Mouse (Mus musculus) MEL (cell line): ENCODE measurements around the gene Drc3. TPM values are rescaled to one million over a fixed set of nuclear protein-coding genes. Genes with fewer than 3 reads are reported as not detected.

ENCODE experiments used
- DNase-seq: peaks from one replicate; pipeline ENCODE4 v3.0.0; 2011; ENCODE audit warnings: low read depth, low spot score
- H3K27ac ChIP-seq: 2 replicates; pipeline ENCODE4 v1.5.1; 2012; ENCODE audit warnings: low read depth, mild to moderate bottlenecking, control low read depth, low read length, moderate library complexity; ENCODE audit not compliant: control insufficient read depth
- H3K27me3 ChIP-seq, 2 experiments: fragments of 150-350 bp in 1 of 2; sonication (generic) in 1 of 2; 2 replicates each; pipeline ENCODE4 v1.6.1; 2012; ENCODE audit warnings: low read length in 2 of 2, mild to moderate bottlenecking in 2 of 2, improper control_type of control experiment in 1 of 2, moderate library complexity in 1 of 2; ENCODE audit not compliant: insufficient read depth in 2 of 2, control insufficient read depth in 1 of 2
- H3K36me3 ChIP-seq, 2 experiments: 2 replicates each; pipeline ENCODE4 v1.6.1; 2012 to 2014; ENCODE audit warnings: low read length in 2 of 2, improper control_type of control experiment in 1 of 2, inconsistent platforms in 1 of 2, mild to moderate bottlenecking in 1 of 2; ENCODE audit not compliant: insufficient read depth in 2 of 2, control insufficient read depth in 1 of 2
- H3K4me1 ChIP-seq, 2 experiments: fragments of 150-350 bp in 1 of 2; sonication (generic) in 1 of 2; 2 replicates each; pipeline ENCODE4 v1.6.1; 2012; ENCODE audit warnings: low read length in 2 of 2, improper control_type of control experiment in 1 of 2, mild to moderate bottlenecking in 1 of 2; ENCODE audit not compliant: insufficient read depth in 2 of 2, control insufficient read depth in 1 of 2
- H3K4me3 ChIP-seq, 2 experiments: fragments of 150-350 bp in 1 of 2; sonication (generic) in 1 of 2; 2 replicates each; pipeline ENCODE4 v1.5.1; 2012; ENCODE audit warnings: low read depth in 2 of 2, low read length in 2 of 2, mild to moderate bottlenecking in 2 of 2, moderate library complexity in 2 of 2, control low read depth in 1 of 2, improper control_type of control experiment in 1 of 2; ENCODE audit not compliant: control insufficient read depth in 1 of 2, insufficient read depth in 1 of 2
- H3K79me2 ChIP-seq: 2 replicates; pipeline ENCODE4 v1.6.1; 2012; ENCODE audit warnings: mild to moderate bottlenecking, low read length, moderate library complexity; ENCODE audit not compliant: control insufficient read depth, poor library complexity, insufficient read depth
- H3K9ac ChIP-seq: 2 replicates; pipeline ENCODE4 v1.6.1; 2012; ENCODE audit warnings: low read depth, mild to moderate bottlenecking, control low read depth, low read length, moderate library complexity; ENCODE audit not compliant: control insufficient read depth, poor library complexity, severe bottlenecking
- H3K9me3 ChIP-seq: fragments of 150-350 bp; sonication (generic); replicated peaks from 2 replicates; pipeline ENCODE4 v1.6.1; 2012; ENCODE audit warnings: mild to moderate bottlenecking, low read length, improper control_type of control experiment, moderate library complexity; ENCODE audit not compliant: insufficient read depth
- BHLHE40 ChIP-seq: IDR thresholded peaks from 2 replicates; pipeline ENCODE4 v1.6.1; 2012; ENCODE audit warnings: low read depth, mild to moderate bottlenecking, inconsistent platforms, low read length, improper control_type of control experiment, borderline replicate concordance
- ELF1 ChIP-seq: IDR thresholded peaks from 2 replicates; pipeline ENCODE4 v1.6.1; 2014; ENCODE audit warnings: low read depth, mild to moderate bottlenecking, inconsistent platforms, low read length, improper control_type of control experiment, moderate library complexity
- EP300 ChIP-seq, 2 experiments: IDR thresholded peaks; 2 replicates each; pipeline ENCODE4 v1.6.1; 2011; ENCODE audit warnings: improper control_type of control experiment in 2 of 2, low read length in 2 of 2, low read depth in 1 of 2, mild to moderate bottlenecking in 1 of 2
- ETS1 ChIP-seq: IDR thresholded peaks from 2 replicates; pipeline ENCODE4 v1.6.1; 2012; ENCODE audit warnings: low read depth, mild to moderate bottlenecking, inconsistent platforms, low read length, improper control_type of control experiment, moderate library complexity
- GABPA ChIP-seq: IDR thresholded peaks from 2 replicates; pipeline ENCODE4 v1.6.1; 2012; ENCODE audit warnings: low read depth, mild to moderate bottlenecking, inconsistent platforms, low read length, improper control_type of control experiment, moderate library complexity
- KAT2A ChIP-seq: conservative IDR thresholded peaks from 2 replicates; pipeline ENCODE4 v1.6.1; 2012; ENCODE audit warnings: low read depth, low read length, improper control_type of control experiment, inconsistent platforms
- MAFK ChIP-seq: IDR thresholded peaks from 2 replicates; pipeline ENCODE4 v1.6.1; 2011; ENCODE audit warnings: low read depth, mild to moderate bottlenecking, low read length, improper control_type of control experiment, borderline replicate concordance
- MAZ ChIP-seq: IDR thresholded peaks from 2 replicates; pipeline ENCODE4 v1.6.1; 2012; ENCODE audit warnings: low read depth, mild to moderate bottlenecking, inconsistent platforms, low read length, improper control_type of control experiment
- MEF2A ChIP-seq: IDR thresholded peaks from 2 replicates; pipeline ENCODE4 v1.6.1; 2014; ENCODE audit warnings: low read depth, mild to moderate bottlenecking, inconsistent platforms, low read length, improper control_type of control experiment; ENCODE audit not compliant: poor library complexity, insufficient replicate concordance, severe bottlenecking; ENCODE audit errors: extremely low read depth
- MXI1 ChIP-seq: IDR thresholded peaks from 2 replicates; pipeline ENCODE4 v1.6.1; 2011; ENCODE audit warnings: mild to moderate bottlenecking, low read depth, low read length, improper control_type of control experiment
- NELFE ChIP-seq: IDR thresholded peaks from 2 replicates; pipeline ENCODE4 v1.6.1; 2011; ENCODE audit warnings: low read depth, low read length, improper control_type of control experiment
- POLR2A ChIP-seq, 2 experiments: IDR thresholded peaks; 2 replicates each; pipeline ENCODE4 v1.6.1; 2011 to 2012; ENCODE audit warnings: low read length in 2 of 2, mild to moderate bottlenecking in 2 of 2, control low read depth in 1 of 2, improper control_type of control experiment in 1 of 2, low read depth in 1 of 2, moderate library complexity in 1 of 2; ENCODE audit not compliant: control insufficient read depth in 1 of 2, insufficient read depth in 1 of 2, poor library complexity in 1 of 2
- POLR2AphosphoS5 ChIP-seq: IDR thresholded peaks from 2 replicates; pipeline ENCODE4 v1.6.1; 2012; ENCODE audit warnings: low read depth, borderline replicate concordance, mild to moderate bottlenecking, inconsistent platforms, low read length, moderate library complexity, mixed read lengths
- SIN3A ChIP-seq: IDR thresholded peaks from 2 replicates; pipeline ENCODE4 v1.6.1; 2012; ENCODE audit warnings: low read length, improper control_type of control experiment, inconsistent platforms
- SMC3 ChIP-seq: IDR thresholded peaks from 2 replicates; pipeline ENCODE4 v1.6.1; 2011; ENCODE audit warnings: low read depth, low read length, improper control_type of control experiment
- ZNF384 ChIP-seq: IDR thresholded peaks from 2 replicates; pipeline ENCODE4 v1.6.1; 2012; ENCODE audit warnings: low read depth, mild to moderate bottlenecking, inconsistent platforms, low read length, improper control_type of control experiment
- polyA plus RNA-seq, 2 experiments: library from polyadenylated mRNA; stranded (reverse) in 1 of 2; unstranded in 1 of 2; fragments of >175 nt in 1 of 2; fragments of >200 nt in 1 of 2; gene quantifications; 2 replicates each; pipeline versions ENCODE4 v1.2.1 to v1.2.4; 2012; ENCODE audit warnings: low replicate concordance in 2 of 2, low read depth in 1 of 2; ENCODE audit not compliant: insufficient read length in 2 of 2, insufficient read depth in 1 of 2, missing spikeins in 1 of 2
- total RNA-seq: library from RNA; depleted of rRNA; stranded (reverse); fragments of 300-350 nt; gene quantifications from 2 replicates; pipeline ENCODE4 v1.2.3, GENCODE M21; 2012

The Drc3 gene
- total and polyA plus RNA-seq, 3 experiments = 0.69 to 0.91 TPM; not detected in 1

GRCm38 (mm10) chr11:60308061-60308460 lies 45.1 kb upstream of the Drc3 start:
- no peaks in the 10 kb centered on the region for H3K4me1 ChIP-seq
- no peak overlapping the region for H3K27ac ChIP-seq

GRCm38 (mm10) chr11:60308506-60309116 lies 44.5 kb upstream of the Drc3 start:
- Histone ChIP-seq H3K36me3 (no peaks in the 10 kb centered on the region), H3K79me2 (no peaks in the 10 kb centered on the region), H3K27me3 (no peaks in the 10 kb centered on the region), H3K4me1 (no peaks in the 10 kb centered on the region), H3K27ac (no peak overlapping the region), H3K4me3 (no peak overlapping the region), H3K9ac (no peak overlapping the region), H3K9me3 (no peaks in the 10 kb centered on the region)
- no peak for DNase-seq
- no peak for TF ChIP-seq POLR2AphosphoS5
- TF ChIP-seq POLR2A (IDR thresholded peaks at IDR 0.05; ENCODE audit: control insufficient read depth in 1 of 2, insufficient read depth in 1 of 2, low read depth in 1 of 2, low read length in 2 of 2, poor library complexity in 1 of 2) = no peak
- TF ChIP-seq MXI1 = no peak
- no peak for TF ChIP-seq ETS1

More at GRCm38 (mm10) chr11:60308061-60308460, 45.1 kb upstream of the Drc3 start:
- DNase-seq = no peak
- TF ChIP-seq ZNF384 (no peak), MAFK (no peak)
- TF ChIP-seq, all 39 proteins: peak for 0
- Histone ChIP-seq H3K79me2 (no peaks in the 10 kb centered on the region), H3K4me3 (no peak overlapping the region), H3K36me3 (no peaks in the 10 kb centered on the region), H3K9me3 (no peaks in the 10 kb centered on the region), H3K9ac (no peak overlapping the region), H3K27me3 (no peaks in the 10 kb centered on the region)

- Histone ChIP-seq H3K9ac (no peak overlapping the region), H3K4me3 (no peak overlapping the region), H3K4me1 (no peaks in the 10 kb centered on the region), H3K36me3 (no peaks in the 10 kb centered on the region), H3K9me3 (no peaks in the 10 kb centered on the region), H3K27ac (no peak overlapping the region), H3K79me2 (no peaks in the 10 kb centered on the region), H3K27me3 (no peaks in the 10 kb centered on the region)
- TF ChIP-seq NELFE (no peak), SMC3 (no peak), MAZ (no peak), SIN3A (no peak), GABPA (no peak), ELF1 (no peak), MXI1 (no peak), KAT2A (no peak), MAFK (no peak), EP300 (IDR thresholded peaks at IDR 0.05; ENCODE audit: low read depth in 1 of 2, low read length in 2 of 2) (no peak), BHLHE40 (no peak), MEF2A (no peak), POLR2A (IDR thresholded peaks at IDR 0.05; ENCODE audit: control insufficient read depth in 1 of 2, insufficient read depth in 1 of 2, low read depth in 1 of 2, low read length in 2 of 2, poor library complexity in 1 of 2) (no peak)
- no peak for DNase-seq
Measured at GRCm38 (mm10) chr11:60309875-60310274, 43.3 kb upstream of the Drc3 start.
